Mouse (Mus musculus) heart, adult 8-10 months (tissue): ENCODE measurements around the gene Wdr77. TPM values are rescaled to one million over a fixed set of nuclear protein-coding genes. Genes with fewer than 3 reads are reported as not detected.
"Not testable (repeated sequence)": the region's sequence is repeated elsewhere in the genome, so short reads cannot be mapped to it uniquely, and the experiment has no call there.

ENCODE experiments used
- DNase-seq: peaks from one replicate; pipeline ENCODE4 v3.0.0; 2022; ENCODE audit warnings: low spot score
- total RNA-seq, 4 experiments: library from RNA; stranded (reverse); gene quantifications; 2 replicates each; pipeline ENCODE4 v1.2.4; 2022

Wdr77 gene
- 10 to 100 TPM; 40.6 to 49.7 (median 45.1) TPM for total RNA-seq

DNA sequence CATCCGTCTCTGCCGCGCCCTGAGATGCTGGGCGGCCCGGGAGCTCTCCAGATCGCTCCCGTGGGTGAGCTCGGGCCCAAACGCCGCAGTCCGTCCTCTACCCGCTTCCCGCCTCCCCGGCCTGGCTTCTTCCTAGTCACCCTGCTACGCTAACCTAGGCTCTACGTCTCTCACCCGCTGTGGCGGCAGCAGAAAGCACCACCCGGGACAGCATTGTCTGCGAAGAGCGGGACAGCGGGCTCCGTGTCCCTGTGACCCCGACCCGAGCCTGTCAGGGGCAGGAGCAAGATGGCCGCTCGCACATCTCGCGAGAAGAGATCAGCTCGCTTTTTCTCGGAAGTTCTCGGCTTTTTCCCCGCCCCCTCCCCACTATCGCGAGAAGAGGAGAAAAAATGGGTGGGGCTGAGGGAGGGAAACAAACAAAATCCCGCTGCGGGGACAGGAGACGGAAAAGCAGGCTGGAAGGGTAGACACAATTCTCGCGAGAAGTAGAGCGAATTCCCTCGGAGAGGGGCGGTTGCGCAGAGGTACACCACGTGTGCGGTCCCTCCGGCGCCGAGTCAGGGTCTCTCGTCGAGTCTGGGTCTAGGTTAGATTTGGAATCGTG lies at the start of gene Wdr77:
Wdr77 (plus strand) TSS at position 396 of the 607 bp plus-strand sequence.
- peak; percentile 97 for DNase-seq

DNA sequence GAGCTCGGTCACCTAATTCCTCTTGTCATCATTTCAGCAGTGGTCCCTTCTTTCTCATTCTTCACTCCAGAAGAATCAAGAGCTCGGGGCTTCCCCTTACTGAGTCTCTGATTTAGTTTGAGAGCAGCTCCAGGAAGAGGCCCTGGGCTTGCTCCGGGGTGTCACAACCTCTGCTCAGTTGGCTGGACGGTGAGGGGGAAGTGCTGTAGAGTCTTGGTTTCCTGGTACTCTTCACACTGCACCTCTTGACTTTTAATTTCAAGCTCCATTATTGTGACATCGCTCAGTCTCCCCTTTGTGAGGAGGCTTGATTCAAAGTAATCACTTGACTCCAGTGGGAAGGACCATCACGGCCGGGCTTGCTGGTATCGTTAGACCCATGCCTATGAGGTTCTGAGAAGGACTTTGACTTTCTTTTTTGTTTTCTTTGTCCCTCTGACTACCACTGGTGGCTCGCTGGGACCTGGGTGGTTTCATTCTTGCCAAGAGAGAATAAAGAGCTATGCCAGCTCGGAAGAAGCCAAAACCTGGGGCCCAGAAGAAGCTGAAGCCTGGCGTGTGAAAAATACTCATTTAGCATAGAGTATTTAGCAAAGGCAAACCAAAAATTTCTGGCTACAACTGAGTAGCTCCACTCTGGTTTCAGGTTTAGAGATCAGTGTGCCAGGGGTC lies 48.5 kb upstream of the Wdr77 start:
- DNase-seq: no peak

DNA sequence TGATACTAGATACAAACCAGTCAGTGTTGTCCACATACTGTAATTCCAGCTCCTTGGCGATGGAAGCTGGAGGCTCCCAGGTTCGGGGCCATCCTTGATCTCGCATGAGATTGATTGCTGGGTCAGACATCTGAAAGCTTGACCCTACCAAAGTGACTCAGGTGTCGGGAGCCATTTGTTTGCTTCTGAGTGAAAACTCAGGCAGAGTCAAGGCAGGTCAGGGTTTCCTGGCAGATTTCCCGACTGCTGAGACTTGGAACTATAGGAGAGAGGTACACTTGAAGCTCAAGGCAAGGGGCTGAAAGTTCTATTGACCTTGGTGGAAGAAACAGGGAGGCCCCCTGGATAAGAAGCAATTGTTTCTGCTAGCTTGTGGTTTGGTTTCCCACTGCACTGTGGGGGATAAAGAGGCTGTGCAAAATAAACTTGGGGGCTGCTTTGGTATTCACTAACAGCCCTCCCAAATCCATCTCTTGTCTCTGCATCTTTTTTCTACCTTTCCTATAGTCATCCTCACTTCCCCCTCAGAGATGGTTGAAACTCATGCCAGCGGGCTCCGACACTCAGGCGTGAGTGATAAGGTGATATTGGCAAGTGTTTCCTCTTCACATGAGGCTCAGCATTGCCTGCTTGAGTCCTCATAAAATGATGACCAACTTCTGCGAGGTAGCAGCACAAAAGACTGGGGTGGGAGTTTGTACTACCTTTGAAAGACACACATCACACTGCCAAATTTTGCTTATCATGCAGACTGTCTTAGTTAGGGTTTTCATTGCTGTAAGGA lies 46.9 kb upstream of the Wdr77 start:
- no peak for DNase-seq

DNA sequence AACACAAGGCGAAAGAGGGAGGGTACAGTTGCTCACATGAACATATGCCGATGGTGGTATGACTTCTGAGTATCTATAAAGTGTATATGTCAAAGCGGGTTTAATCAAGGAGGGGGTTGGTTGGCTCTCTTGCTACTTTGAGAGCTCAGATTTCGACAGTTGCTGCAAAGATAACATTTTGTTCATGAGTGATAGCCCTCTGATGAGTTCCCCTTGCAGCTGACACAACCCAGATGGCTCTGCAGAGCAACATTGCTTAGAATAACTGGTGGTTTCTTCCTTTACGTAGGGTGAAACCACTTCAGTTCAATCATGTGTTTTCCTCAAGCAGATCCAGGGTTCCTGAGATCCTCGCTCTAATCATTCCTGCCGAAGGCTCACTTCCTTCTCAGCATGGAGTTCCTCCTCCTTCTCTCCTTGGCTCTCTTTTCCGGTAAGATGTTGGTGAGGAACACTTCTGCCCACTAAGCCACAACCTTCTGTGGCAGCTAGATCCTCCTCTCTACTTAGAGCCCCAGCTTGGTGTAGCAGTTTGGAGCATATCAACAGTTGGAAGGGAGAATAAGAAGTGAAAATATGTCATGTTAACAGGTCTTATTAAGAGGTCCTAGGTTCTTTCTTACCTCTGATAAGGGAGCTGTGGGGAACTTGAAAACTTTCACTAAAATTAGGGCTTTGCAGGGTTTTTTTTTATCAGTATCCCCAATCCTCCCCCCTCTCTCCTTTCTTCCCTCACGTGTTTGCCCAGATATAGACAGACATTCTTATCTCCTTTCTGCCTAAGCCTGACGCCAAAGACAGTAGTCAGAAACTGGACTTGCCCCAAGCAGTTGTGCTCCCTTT lies 45.1 kb upstream of the Wdr77 start:
- no peak for DNase-seq

DNA sequence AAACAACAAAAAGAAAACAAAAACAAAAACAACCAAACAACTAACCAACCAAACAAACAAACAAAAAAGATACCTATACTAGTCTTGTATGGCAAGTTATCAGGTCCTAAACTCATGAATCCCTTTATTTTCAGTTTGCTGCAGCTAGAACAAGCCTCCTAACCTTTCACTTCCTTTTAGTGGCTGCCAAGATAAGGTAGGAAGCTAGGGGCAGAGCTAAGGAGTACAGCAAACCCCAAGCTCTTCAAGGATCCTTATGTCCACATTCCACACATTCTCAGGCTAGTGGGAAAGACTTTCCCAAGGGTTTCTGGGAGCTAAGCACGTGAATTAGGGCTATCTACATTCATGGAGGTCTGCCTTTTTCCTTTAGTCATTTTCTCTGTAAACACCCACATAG lies 43.9 kb upstream of the Wdr77 start:
- no peak for DNase-seq

DNA sequence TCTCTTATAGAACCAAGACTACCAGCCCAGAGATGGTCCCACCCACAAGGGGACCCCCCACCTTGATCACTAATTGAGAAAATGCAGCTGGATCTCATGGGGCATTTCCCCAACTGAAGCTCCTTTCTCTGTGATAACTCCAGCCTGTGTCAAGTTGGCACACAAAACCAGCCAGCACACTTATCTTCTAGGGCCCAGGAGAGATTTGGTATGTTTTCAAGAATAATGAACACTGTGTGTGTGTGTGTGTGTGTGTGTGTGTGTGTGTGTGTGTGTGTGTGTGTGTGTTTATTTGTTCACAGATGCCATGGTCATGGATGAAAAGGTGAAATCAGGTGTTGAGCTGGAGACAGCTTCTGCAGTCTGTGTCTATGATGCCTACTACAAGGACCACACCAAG lies 42.7 kb upstream of the Wdr77 start:
- not testable (repeated sequence) for DNase-seq

DNA sequence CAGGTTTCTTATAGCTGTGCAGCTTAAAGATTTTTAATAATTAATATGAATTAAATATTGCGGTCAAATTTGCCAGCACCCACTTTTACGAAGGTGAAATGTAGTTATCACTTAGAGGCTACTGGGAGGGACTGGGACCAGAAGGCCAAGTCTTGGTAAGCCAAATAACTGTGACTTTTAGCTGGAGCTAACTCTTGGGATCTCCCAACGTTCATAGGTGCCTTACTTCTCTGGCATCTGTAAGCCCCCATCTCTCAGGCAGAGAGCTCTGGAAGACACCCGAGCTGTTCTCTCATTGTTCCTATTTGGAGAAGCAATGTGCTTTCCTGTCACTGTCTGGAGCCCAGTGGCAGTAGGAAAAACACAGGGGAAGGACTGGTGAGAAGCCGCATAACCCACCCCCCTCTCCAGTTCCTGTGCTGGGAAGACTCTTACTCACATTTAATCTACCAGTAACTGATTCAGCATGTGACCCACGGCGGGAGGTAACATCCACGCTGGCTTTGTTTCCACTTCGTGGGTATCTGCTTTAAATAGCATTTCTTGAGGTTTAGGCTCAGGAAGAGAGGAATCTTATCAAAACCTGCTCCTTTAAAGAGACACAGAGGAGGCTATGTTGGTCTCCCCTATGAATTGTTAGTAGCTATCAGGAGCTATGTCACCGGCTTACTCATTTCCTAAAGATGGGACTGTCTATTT lies 41.4 kb upstream of the Wdr77 start:
- DNase-seq: no peak

DNA sequence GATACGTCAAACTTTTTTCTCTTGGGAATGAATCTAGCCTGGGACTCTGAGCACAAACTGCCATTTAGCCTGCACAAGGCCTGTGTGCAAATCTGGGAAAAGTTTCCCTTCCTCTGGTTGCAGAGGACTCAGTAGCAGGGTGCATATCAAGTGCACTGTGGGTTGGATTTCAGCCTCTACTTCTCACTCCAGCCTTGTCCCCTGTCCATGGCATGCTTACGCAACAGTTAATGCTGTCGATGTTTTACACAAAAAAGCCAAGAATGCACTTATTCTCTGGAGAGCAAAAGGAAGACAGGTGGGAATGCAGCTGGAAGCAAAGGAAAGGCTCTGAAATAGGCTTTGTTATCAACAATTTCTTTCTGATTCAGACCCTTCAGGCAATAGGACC lies 40.8 kb upstream of the Wdr77 start:
- no peak for DNase-seq

DNA sequence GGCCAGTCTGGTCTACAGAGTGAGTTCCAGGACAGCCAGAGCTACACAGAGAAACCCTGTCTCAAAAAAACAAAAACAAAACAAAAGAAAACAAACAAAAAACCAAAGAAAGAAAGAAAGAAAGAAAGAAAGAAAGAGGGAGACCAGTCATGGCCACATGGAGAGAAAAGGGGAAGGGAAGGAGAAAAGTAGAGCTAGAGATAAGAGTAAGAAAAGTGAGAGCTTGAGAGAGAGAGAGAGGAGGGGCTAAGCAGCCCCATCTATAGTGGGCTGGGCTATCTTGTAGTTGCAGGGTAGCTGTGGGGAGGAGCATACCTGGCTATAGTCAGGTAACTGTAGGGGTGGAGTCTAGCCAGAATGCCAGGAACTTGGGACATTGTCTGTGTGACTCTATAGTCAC lies 38.4 kb upstream of the Wdr77 start:
- DNase-seq: not testable (repeated sequence)

DNA sequence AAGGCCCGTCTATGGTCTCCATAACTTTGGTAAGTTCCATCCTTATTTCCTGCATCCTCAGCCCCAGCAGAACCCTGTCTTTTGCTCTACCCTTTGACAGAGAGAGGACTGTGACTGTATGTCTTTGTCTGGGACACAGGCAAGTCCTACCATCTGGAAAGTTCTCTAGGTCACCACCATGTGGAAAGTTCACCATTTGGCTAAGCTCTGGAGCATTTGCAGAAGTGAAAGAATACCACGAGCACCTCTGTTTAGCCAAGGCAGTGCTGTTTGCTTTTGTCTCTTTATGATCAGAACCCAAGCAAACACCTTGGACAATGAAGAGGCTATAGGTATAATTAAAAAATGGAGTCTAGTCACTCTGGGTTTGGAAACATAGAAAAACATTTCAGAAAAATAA lies 37.2 kb upstream of the Wdr77 start:
- no peak for DNase-seq

DNA sequence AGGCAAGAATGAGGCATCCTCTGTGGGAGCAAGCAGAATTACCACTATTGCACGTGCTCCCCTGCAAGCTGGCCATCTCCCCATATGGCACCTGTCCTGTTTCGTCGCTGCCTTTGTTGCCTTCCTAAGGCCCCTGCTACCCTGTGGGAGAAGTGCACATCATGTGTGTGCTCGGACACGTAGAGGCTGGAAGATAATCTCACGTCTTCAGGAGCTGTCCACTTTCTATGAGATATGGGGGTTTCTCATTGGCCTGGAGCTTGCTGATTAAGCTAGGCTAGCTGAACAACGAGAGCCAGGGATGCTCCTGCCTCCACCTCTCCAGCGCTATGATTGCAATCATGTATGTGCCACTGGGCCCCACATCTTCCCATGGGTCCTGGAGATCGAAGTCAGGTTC lies 34.6 kb upstream of the Wdr77 start:
- DNase-seq: no peak

DNA sequence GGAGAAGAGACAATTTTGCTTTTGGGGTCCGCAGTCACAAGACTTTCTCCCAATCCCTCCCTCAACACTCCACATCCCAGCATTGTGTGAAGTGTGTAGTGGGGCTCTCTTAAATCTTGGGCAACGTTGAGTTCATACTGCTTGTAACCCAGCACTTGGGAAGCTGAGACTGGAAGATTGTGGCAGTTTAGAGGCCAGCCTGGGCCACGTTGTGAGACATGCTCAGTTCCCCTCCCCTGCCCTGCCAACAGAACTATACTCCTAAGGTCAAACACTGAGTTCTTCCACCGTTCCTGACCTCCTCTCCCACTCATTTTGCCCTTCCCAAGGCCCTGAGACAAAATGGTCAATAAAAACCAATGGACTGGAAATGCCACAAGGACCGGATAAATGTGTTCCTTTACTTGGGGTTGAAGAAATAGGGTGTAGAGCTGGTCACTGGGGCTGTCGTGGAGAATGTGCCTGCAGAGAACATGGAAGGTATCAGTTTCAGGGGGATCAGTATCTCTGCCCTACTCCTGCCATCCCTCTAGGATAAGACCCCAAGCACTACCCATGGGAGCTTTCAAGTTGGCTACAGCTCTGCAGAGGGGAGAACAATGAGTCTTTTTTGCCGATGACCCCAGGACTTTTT lies 31.5 kb upstream of the Wdr77 start:
- DNase-seq: no peak

DNA sequence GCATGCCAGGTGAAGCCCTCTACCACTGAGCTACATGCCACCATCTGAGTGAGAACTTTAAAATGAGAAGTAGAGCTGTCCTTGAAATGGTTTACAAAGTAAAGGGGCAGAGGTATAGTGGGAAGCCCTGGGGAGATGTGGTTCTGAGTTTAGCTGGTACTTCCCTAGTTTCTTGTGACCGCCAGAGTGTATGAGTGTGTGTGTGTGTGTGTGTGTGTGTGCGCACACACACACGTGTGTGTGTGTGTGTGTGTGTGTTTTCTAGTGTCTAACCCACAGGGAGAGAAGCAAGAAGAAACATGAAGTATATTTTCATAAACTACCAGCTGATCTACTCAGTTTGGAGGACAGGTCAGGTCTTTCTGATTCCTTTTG lies 31.0 kb upstream of the Wdr77 start:
- DNase-seq: no peak

DNA sequence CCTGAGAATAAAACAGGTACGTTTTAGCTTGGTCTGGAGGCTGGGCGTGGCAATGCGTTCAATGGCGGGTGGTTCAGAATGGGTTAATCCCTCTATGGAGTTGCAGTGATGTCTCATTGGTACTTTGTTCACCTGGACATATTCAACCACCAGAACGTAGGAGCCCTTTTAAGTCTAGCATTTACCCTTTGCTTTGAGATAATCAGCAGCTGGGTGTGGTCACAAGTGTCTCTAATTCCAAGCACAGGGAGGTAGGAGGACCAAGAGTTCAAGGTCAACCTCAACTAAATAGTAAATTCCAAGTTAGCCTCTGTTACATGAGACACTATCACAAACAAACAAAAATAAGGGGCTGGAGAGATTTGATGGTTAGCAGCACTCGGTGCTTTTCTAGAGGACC lies 30.4 kb upstream of the Wdr77 start:
- DNase-seq: no peak

DNA sequence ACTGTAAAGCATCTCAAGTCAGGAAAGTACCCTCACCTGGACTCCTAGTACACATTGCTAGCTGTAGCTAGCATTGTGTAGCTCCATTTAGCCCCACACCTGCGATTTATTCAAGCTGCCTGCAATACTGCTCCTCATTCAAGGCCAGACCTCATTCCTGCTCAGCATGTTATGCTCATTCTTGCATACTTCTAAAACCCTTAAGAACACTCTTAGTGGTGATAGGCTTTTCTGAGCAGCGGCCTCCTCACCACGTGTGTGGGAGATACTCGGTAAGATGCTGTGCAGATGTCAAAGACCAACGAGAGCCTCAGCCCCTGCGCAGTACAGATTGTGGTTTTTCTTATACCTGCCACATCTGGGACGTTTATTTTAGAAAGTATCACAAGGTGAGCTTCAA lies 29.3 kb upstream of the Wdr77 start:
- DNase-seq: no peak

DNA sequence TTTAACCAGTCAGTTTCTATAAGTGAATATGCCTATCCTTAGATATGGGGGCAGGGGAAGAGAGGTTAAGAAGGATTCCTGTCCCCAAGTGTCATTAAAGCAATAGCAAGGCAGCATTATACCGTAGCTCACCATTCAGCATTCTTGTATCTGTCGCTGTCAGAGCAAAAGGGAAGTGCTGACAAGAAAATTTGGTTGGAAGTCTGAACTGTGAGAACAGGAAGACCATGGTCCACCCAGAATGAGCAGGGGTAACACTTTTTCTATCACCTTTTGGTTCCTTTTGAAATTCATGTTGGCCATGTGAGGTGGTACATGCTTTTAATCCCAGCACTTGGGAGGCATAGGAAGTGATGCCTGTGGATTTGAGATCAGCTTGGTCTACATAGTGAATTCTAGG lies 28.1 kb upstream of the Wdr77 start:
- DNase-seq: no peak

DNA sequence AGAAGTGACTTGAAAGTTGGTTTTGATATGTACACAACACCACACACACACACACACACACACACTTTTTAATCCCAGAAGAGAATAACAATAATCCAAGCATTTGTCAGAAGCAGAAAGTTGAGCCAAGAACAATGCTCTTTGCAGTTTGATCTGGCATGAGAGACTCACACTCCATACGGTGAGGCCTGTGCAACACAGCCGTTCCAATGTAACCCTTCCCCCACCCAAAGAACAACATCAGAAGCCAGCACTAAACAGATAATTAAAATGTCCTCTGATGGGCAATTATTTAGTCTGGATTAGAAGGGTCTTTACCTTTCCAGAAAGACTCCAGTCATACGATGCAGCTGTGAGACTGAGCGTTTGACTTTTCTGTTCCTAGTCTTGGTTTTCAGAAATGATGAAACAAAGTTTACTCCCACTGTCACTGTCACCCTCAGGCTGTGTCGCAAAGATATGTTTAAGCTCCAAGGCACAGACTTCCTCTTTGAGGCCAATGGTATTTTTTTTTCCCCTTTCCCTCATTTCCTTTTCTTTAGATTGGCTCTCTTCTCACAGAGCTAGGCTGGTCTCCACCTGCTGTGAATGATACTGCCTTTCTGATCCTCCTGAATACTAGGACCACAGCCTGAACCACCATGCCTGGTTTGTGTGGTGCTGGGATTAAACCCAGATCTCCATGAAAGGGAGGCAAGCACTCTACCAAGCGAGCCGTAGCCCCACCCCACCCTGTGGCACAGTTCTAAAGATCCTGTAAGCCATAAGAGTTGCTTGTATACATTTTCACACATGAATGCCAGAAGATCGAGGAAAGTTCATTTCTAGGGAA lies 26.7 kb upstream of the Wdr77 start, which contains the start of gene I830077J02Rik:
I830077J02Rik (minus strand) TSS at position 425 of the 832 bp plus-strand sequence.
- no peak for DNase-seq

DNA sequence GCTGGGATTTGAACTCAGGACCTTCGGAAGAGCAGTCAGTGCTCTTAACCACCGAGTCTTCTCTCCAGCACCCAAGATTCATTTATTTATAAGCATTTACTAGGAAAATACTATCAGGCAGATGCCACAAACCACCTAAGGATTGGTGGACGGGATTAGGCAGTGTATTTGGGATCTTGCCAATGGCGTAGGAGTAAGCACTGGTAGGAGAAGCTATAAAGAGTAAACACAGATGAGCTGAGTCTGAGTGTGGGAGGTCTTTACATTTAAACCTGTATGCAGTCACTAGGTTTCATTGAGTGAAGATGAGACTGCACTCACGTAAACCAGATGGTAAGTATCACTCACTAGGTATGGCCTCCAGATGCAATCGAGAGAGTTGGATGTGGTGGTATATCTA lies 25.2 kb upstream of the Wdr77 start:
- no peak for DNase-seq

DNA sequence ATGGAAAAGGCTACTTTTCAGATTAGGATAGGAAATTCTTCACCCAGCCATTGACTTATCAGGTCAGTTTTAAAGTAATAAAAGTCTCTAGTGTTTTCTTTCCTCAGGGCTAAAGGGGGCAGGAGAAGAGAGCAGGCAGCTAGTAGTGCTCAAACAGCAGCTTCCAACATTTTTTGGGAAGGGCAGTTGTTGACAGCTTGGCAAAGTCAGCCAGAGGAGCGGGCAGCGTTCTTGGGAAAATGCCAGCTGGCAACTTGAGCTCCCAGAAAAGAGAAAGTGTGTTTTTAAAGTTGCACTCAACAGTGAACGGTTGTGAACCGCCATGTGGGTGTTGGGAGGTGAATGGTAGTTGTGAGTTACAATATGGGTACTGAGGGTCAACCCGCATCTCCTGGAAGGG lies 24.1 kb upstream of the Wdr77 start:
- peak; percentile 58 for DNase-seq

DNA sequence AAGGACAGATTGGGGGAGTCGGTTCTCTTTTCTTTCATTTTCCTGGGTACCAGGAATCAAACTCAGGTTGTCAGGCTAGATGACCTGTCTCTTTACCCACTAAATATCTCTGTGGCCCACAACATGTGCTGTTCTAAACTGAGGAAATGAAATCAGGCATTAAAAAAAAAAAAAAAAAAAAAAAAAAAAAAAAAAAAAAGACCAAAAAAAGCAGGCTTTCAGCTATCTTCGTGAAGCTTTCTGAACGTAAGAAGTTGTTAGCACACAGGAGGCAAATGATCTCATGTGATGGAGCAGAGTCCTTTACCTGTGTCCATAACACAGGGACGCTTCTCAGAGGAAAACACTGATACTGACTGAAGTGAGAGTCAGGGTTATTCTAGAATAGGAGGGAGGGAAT lies 23.1 kb upstream of the Wdr77 start:
- DNase-seq: no peak
